Mouse (Mus musculus): ENCODE measurements around the gene B4galt5.

GRCm38 (mm10) chr2:167298729-167299705, 50.0 kb downstream of the B4galt5 start:
- TF ChIP-seq CTCF (IDR thresholded peaks at IDR 0.05; ENCODE audit: low read depth) (no peak), EP300 (IDR thresholded peaks at IDR 0.05; ENCODE audit: low read depth) (no peak)
